Mouse (Mus musculus) CH12.LX (cell line): ENCODE measurements around the gene Scube3.
A peak's percentile ranks its signal among the peaks of the same experiment; 100 is the strongest.

ENCODE experiments used
- CHD2 ChIP-seq: IDR thresholded peaks from 2 replicates; pipeline ENCODE4 v1.6.1; 2011; ENCODE audit warnings: low read length, improper control_type of control experiment
- CTCF ChIP-seq, 2 experiments: IDR thresholded peaks in 1 of 2; conservative IDR thresholded peaks in 1 of 2; 2 replicates each; pipeline ENCODE4 v1.5.1; 2011 to 2012; ENCODE audit warnings: low read depth in 2 of 2, low read length in 2 of 2, improper control_type of control experiment in 1 of 2, inconsistent platforms in 1 of 2, mild to moderate bottlenecking in 1 of 2, moderate library complexity in 1 of 2
- EP300 ChIP-seq: IDR thresholded peaks from 2 replicates; pipeline ENCODE4 v1.6.1; 2011; ENCODE audit warnings: low read length, improper control_type of control experiment
- ETS1 ChIP-seq: conservative IDR thresholded peaks from 2 replicates; pipeline ENCODE4 v1.6.1; 2012; ENCODE audit warnings: low read depth, mild to moderate bottlenecking, inconsistent platforms, low read length, improper control_type of control experiment, moderate library complexity
- JUN ChIP-seq: IDR thresholded peaks from 2 replicates; pipeline ENCODE4 v1.6.1; 2011; ENCODE audit warnings: low read depth, mild to moderate bottlenecking, low read length, improper control_type of control experiment, moderate library complexity; ENCODE audit not compliant: insufficient read depth
- KAT2A ChIP-seq: IDR thresholded peaks from 2 replicates; pipeline ENCODE4 v1.6.1; 2012; ENCODE audit warnings: low read length, improper control_type of control experiment, inconsistent platforms; ENCODE audit not compliant: insufficient replicate concordance
- MEF2A ChIP-seq: IDR thresholded peaks from 2 replicates; pipeline ENCODE4 v1.6.1; 2014; ENCODE audit warnings: low read depth, mild to moderate bottlenecking, inconsistent platforms, low read length, improper control_type of control experiment, borderline replicate concordance
- MXI1 ChIP-seq: IDR thresholded peaks from 2 replicates; pipeline ENCODE4 v1.6.1; 2011; ENCODE audit warnings: mild to moderate bottlenecking, low read depth, low read length, improper control_type of control experiment
- POLR2A ChIP-seq: IDR thresholded peaks from 2 replicates; pipeline ENCODE4 v1.6.1; 2011; ENCODE audit warnings: low read depth, mild to moderate bottlenecking, improper control_type of control experiment, low read length
- TCF12 ChIP-seq: IDR thresholded peaks from 2 replicates; pipeline ENCODE4 v1.6.1; 2014; ENCODE audit warnings: low read depth, mild to moderate bottlenecking, inconsistent platforms, low read length, improper control_type of control experiment
- USF1 ChIP-seq: IDR thresholded peaks from 2 replicates; pipeline ENCODE4 v1.6.1; 2014; ENCODE audit warnings: low read depth, mild to moderate bottlenecking, inconsistent platforms, low read length, improper control_type of control experiment

GRCm38 (mm10) chr17:28207591-28208313 is 65.8 kb downstream of the Scube3 start, which contains the start of gene Def6:
- no peak for TF ChIP-seq CHD2
- TF ChIP-seq USF1, result no peak; the same call in 1 of the 2 replicates
- TF ChIP-seq POLR2A, result peak; percentile 93
- no peak for TF ChIP-seq JUN
- peak; percentile 57 for TF ChIP-seq ETS1
- no peak for TF ChIP-seq KAT2A
- TF ChIP-seq EP300, result peak; percentile 39; the same call in 1 of the 2 replicates
- TF ChIP-seq CTCF (conservative IDR thresholded peaks at IDR 0.05 in 1 of 2, IDR thresholded peaks at IDR 0.05 in 1 of 2; ENCODE audit: low read depth in 2 of 2, low read length in 2 of 2), result peak in 1 of 2 experiments; percentile 87; a peak in 2 of 4 replicates
- peak; percentile 91 for TF ChIP-seq TCF12
- peak; percentile 73; the same call in 1 of the 2 replicates for TF ChIP-seq MEF2A
- TF ChIP-seq MXI1, result peak; percentile 37; the same call in 1 of the 2 replicates
